Mouse (Mus musculus) right cerebral cortex, postnatal 36 days (tissue): ENCODE measurements around the gene Capzb.

Experiments used
- DNase-seq, 2 experiments: peaks; one replicate each; pipeline ENCODE4 v3.0.0; 2022; ENCODE audit warnings: low spot score in 2 of 2, mixed read lengths in 1 of 2

Capzb gene

GRCm38 (mm10) chr4:139192499-139193175 is at the start of gene Capzb:
Gene Capzb (plus strand): TSS chr4:139192899.
- DNase-seq, result peak; percentile 93 to 94

GRCm38 (mm10) chr4:139142985-139143384 is 49.7 kb upstream of the Capzb start:
- no peak for DNase-seq

GRCm38 (mm10) chr4:139144577-139144976 is 48.1 kb upstream of the Capzb start:
- no peak for DNase-seq

GRCm38 (mm10) chr4:139145156-139145555 is 47.5 kb upstream of the Capzb start:
- no peak for DNase-seq

- peak in 1 of 2 experiments; percentile 36 for DNase-seq
These were observed 45.9 kb upstream of the Capzb start for GRCm38 (mm10) chr4:139146760-139147159.

GRCm38 (mm10) chr4:139151370-139151769 is 41.3 kb upstream of the Capzb start:
- no peak for DNase-seq

GRCm38 (mm10) chr4:139154576-139155307 is 38.0 kb upstream of the Capzb start:
- DNase-seq, result no peak

GRCm38 (mm10) chr4:139156538-139156937 is 36.2 kb upstream of the Capzb start:
- no peak for DNase-seq

- no peak for DNase-seq
These were observed 34.3 kb upstream of the Capzb start for GRCm38 (mm10) chr4:139158350-139158749.

GRCm38 (mm10) chr4:139161076-139161475 is 31.6 kb upstream of the Capzb start:
- DNase-seq, result no peak

- no peak for DNase-seq
These were observed 28.6 kb upstream of the Capzb start for GRCm38 (mm10) chr4:139164082-139164481.

GRCm38 (mm10) chr4:139165259-139165658 is 27.4 kb upstream of the Capzb start:
- no peak for DNase-seq

GRCm38 (mm10) chr4:139166244-139166643 is 26.5 kb upstream of the Capzb start:
- DNase-seq, result no peak

- no peak for DNase-seq
These were observed 25.6 kb upstream of the Capzb start for GRCm38 (mm10) chr4:139167107-139167506.

GRCm38 (mm10) chr4:139168985-139169747 is 23.5 kb upstream of the Capzb start:
- DNase-seq, result no peak

- DNase-seq, result no peak
These were observed 22.9 kb upstream of the Capzb start for GRCm38 (mm10) chr4:139169748-139170279.

GRCm38 (mm10) chr4:139175061-139175971 is 17.4 kb upstream of the Capzb start:
- no peak for DNase-seq

- DNase-seq, result no peak
These were observed 16.7 kb upstream of the Capzb start for GRCm38 (mm10) chr4:139176023-139176422.

GRCm38 (mm10) chr4:139177921-139178320 is 14.8 kb upstream of the Capzb start:
- DNase-seq, result no peak

GRCm38 (mm10) chr4:139178377-139178776 is 14.3 kb upstream of the Capzb start:
- DNase-seq, result no peak

GRCm38 (mm10) chr4:139179218-139179617 is 13.5 kb upstream of the Capzb start:
- DNase-seq, result no peak
